Mouse (Mus musculus): ENCODE data around the gene Ttc14. TPM values are rescaled to one million over a fixed set of nuclear protein-coding genes. Genes with fewer than 3 reads are reported as not detected.

Gene Ttc14
- polyA plus RNA-seq, 1 experiment from 2014 or later: 24.5 TPM

DNA sequence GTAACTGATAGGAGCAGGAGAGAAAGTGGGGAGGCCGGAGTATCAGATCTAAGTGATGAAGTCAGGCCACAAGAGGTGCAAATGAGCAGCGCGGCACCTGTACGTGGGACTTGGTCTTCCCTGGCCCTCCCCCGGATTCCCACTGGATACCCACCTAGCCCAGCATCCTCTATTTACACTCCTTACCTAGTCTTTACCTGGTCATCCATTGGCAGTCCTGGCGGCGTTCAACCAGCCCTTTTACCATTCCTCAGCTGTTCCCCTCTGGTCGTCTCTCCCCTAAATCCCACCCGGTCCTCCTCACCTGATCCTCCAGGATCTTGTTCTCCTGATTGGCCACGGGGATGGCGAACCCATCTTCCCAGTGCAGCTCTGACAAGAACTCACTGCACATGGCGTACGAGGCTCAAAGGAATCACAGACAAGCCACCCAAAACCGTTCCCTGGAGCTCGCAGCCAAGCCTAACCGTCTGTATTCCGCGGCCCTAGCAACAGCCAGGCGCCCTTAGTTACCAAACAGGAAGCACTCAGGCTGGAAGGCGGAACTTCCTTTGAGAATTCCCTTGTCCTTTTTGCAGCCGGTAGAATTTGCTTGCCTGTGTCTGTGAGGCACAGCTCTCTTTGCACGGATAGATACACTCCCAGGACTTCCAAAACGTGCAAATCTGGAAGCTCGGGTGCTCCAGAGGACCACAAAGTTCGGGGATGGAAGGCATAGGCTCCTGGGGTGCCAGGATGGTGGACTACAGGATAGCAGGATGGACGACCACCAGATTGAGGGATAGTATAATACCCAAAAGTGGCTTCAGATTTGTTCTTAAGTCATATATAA lies 44.4 kb downstream of the Ttc14 start, which contains the start of gene Ccdc39:
Ccdc39 (minus strand) TSS at position 510 of the 832 bp plus-strand sequence.
- H3K9ac ChIP-seq (ENCODE audit: low read depth, low read length): no peak within 1 kb of the TSS
- no peaks in the 10 kb centered on the region for H3K9me3 ChIP-seq (replicated peaks; ENCODE audit: control insufficient read depth, low read length)
- ATAC-seq (ENCODE audit: low read depth): no peak
- H3K4me3 ChIP-seq (ENCODE audit: low read depth, low read length): peak within 1 kb of the TSS; percentile 37
- H3K27ac ChIP-seq (ENCODE audit: low read length): no peak within 1 kb of the TSS
- H3K36me3 ChIP-seq (ENCODE audit: control insufficient read depth, insufficient read depth): no peaks in the 10 kb centered on the region
- 8% methylated on average over 26 of the region's 26 CpGs for WGBS (ENCODE audit: insufficient replicate concordance)
- H3K4me1 ChIP-seq (ENCODE audit: control insufficient read depth, low read depth, low read length): no peaks in the 10 kb centered on the region
- H3K27me3 ChIP-seq (ENCODE audit: control insufficient read depth, insufficient read depth, low read depth, low read length): no peaks in the 10 kb centered on the region
- peak within 1 kb of the TSS; percentile 53 for H3K4me2 ChIP-seq (ENCODE audit: low read depth, low read length)

DNA sequence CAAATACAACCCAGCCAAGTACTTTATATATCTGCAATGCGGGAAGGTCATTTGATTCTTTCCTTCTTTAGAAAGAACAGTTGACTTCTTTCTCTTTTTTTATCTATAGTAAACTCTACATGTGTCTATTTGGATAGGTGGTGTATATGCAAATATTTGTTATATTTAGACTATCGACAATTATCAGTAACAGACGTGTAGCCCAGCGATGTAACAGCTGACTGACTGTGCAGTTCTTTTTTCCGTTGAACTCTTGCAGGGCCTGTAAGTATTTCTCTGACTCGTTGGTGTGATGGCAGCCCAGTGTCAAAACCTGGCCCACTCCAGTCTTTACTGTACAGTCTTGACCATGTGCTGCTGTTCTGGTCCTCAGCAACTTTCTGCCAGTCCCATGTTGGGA lies 47.0 kb downstream of the Ttc14 start:
- no peak overlapping the region for H3K9ac ChIP-seq (ENCODE audit: low read depth, low read length)
- no peaks in the 10 kb centered on the region for H3K4me1 ChIP-seq (ENCODE audit: control insufficient read depth, low read depth, low read length)
- WGBS (ENCODE audit: insufficient replicate concordance): 49% methylated on average over 6 of the region's 6 CpGs
- H3K27ac ChIP-seq (ENCODE audit: low read length): no peak overlapping the region
- no peaks in the 10 kb centered on the region for H3K36me3 ChIP-seq (ENCODE audit: control insufficient read depth, insufficient read depth)
- H3K4me3 ChIP-seq (ENCODE audit: low read depth, low read length): no peak overlapping the region
- no peaks in the 10 kb centered on the region for H3K9me3 ChIP-seq (replicated peaks; ENCODE audit: control insufficient read depth, low read length)
- H3K4me2 ChIP-seq (ENCODE audit: low read depth, low read length): no peak overlapping the region
- H3K27me3 ChIP-seq (ENCODE audit: control insufficient read depth, insufficient read depth, low read depth, low read length): no peaks in the 10 kb centered on the region
- no peak for ATAC-seq (ENCODE audit: low read depth)

DNA sequence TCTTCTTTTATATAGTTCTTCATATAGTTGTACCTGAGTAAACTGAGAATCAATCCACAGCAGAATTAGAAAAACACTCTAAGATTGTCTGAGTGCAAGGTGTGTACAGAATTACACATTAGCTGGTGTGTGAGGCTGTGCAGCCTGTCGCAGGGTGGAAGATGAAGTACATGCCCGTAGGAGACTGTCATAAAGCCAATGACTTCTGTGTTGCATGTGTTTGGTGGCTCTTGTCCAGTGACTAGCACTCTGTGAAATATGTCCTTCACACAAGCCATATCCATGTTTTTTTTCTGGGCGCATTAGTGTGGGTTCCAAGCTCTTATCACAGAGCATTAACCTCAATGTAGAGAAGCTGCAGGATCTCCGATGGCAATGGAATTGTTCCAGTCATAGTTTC lies 51.2 kb downstream of the Ttc14 start:
- Histone ChIP-seq H3K4me2 (ENCODE audit: low read depth, low read length) (no peak overlapping the region), H3K27me3 (ENCODE audit: control insufficient read depth, insufficient read depth, low read depth, low read length) (no peaks in the 10 kb centered on the region), H3K9me3 (replicated peaks; ENCODE audit: control insufficient read depth, low read length) (no peaks in the 10 kb centered on the region), H3K4me3 (ENCODE audit: low read depth, low read length) (no peak overlapping the region), H3K9ac (ENCODE audit: low read depth, low read length) (no peak overlapping the region), H3K36me3 (ENCODE audit: control insufficient read depth, insufficient read depth) (no peaks in the 10 kb centered on the region), H3K4me1 (ENCODE audit: control insufficient read depth, low read depth, low read length) (no peaks in the 10 kb centered on the region), H3K27ac (ENCODE audit: low read length) (no peak overlapping the region)
- 72% methylated on average over 4 of the region's 4 CpGs for WGBS (ENCODE audit: insufficient replicate concordance)
- no peak for ATAC-seq (ENCODE audit: low read depth)

DNA sequence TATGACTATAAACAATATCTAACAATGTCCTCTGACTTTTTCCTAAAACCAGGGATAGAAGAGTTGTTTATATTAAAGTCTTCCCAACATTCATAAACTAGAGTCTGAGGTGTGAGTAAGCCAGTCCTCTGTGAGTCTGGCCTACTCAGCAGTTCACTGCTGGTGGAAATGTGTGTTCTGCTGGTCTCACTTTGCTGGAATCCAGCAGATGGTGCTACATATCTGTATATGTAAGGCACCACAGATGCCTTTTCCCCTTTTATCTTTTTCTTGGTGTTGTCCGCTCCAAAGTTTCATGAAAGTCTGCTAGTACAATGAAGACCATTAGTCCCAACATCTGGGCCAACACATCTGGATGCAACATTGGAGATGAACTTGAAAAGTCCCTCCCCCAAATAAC lies 53.4 kb downstream of the Ttc14 start:
- no peaks in the 10 kb centered on the region for H3K27me3 ChIP-seq (ENCODE audit: control insufficient read depth, insufficient read depth, low read depth, low read length)
- ATAC-seq (ENCODE audit: low read depth): no peak
- H3K4me1 ChIP-seq (ENCODE audit: control insufficient read depth, low read depth, low read length): no peaks in the 10 kb centered on the region
- no peak overlapping the region for H3K4me2 ChIP-seq (ENCODE audit: low read depth, low read length)
- 35% methylated on average over 1 of the region's 1 CpGs for WGBS (ENCODE audit: insufficient replicate concordance)
- H3K4me3 ChIP-seq (ENCODE audit: low read depth, low read length): no peak overlapping the region
- H3K36me3 ChIP-seq (ENCODE audit: control insufficient read depth, insufficient read depth): no peaks in the 10 kb centered on the region
- H3K9ac ChIP-seq (ENCODE audit: low read depth, low read length): no peak overlapping the region
- H3K27ac ChIP-seq (ENCODE audit: low read length): no peak overlapping the region
- no peaks in the 10 kb centered on the region for H3K9me3 ChIP-seq (replicated peaks; ENCODE audit: control insufficient read depth, low read length)

DNA sequence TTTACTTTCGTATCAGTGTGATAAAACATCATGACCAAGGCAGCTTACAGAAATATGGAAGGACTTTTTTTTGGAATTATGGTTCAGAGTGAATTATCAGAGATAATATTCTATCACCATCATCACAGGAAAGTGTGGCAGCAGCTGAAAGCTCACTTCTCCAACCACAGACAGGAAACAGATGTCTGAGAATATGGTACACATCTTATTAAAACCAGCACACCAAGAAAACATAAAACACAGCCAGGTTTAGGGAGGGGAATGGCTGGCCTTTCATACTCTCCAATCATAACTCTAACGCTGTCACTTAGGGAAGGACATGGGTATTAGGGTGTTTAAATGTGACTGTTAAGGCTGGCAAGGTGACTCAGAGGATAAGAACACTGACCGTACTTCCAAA lies 59.3 kb downstream of the Ttc14 start:
- no peak for ATAC-seq (ENCODE audit: low read depth)
- Histone ChIP-seq H3K4me1 (ENCODE audit: control insufficient read depth, low read depth, low read length) (no peaks in the 10 kb centered on the region), H3K9me3 (replicated peaks; ENCODE audit: control insufficient read depth, low read length) (no peaks in the 10 kb centered on the region), H3K36me3 (ENCODE audit: control insufficient read depth, insufficient read depth) (no peaks in the 10 kb centered on the region), H3K4me2 (ENCODE audit: low read depth, low read length) (no peak overlapping the region), H3K27ac (ENCODE audit: low read length) (no peak overlapping the region), H3K9ac (ENCODE audit: low read depth, low read length) (no peak overlapping the region), H3K27me3 (ENCODE audit: control insufficient read depth, insufficient read depth, low read depth, low read length) (no peaks in the 10 kb centered on the region), H3K4me3 (ENCODE audit: low read depth, low read length) (no peak overlapping the region)
- WGBS (ENCODE audit: insufficient replicate concordance): 40% methylated on average over 3 of the region's 3 CpGs

DNA sequence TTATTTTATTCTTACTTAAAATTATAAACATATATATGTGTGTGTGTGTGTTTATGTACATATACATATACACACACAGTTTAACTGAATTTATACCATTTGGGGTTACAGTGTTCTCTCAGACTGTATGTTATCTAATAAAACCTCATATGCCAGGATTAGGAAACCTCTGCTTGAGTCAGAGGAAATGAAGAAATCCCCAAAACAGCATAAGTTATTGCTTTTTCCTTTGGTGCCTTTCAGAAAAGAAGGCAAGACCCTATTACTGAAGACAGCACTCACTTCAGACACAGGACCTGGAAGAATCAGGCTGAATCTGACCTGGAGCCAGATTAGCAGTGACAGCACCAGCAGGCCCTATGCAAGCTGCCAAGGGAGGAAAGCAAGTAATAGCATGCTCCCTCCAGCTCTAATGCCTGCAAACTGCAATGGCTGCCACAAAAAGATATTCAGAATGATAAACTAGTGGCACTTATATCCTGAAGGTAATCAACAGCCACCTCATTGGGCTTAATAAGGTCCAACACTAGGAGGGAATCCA lies 64.4 kb downstream of the Ttc14 start:
- no peaks in the 10 kb centered on the region for H3K9me3 ChIP-seq (replicated peaks; ENCODE audit: control insufficient read depth, low read length)
- no peaks in the 10 kb centered on the region for H3K27me3 ChIP-seq (ENCODE audit: control insufficient read depth, insufficient read depth, low read depth, low read length)
- no peak overlapping the region for H3K9ac ChIP-seq (ENCODE audit: low read depth, low read length)
- H3K36me3 ChIP-seq (ENCODE audit: control insufficient read depth, insufficient read depth): no peaks in the 10 kb centered on the region
- H3K4me1 ChIP-seq (ENCODE audit: control insufficient read depth, low read depth, low read length): no peaks in the 10 kb centered on the region
- no peak overlapping the region for H3K4me2 ChIP-seq (ENCODE audit: low read depth, low read length)
- H3K27ac ChIP-seq (ENCODE audit: low read length): no peak overlapping the region
- no peak for ATAC-seq (ENCODE audit: low read depth)
- no peak overlapping the region for H3K4me3 ChIP-seq (ENCODE audit: low read depth, low read length)

Other genes starting within 250 kb of the Ttc14 start
- 0.11 and 0.18 TPM in 2 replicates for gene Ccdc39, start 44.5 kb downstream of the Ttc14 start, polyA plus RNA-seq (2015; fragmentation: Nextera tagmentation; extraction: Ambion mirVana)
- 21.0 and 23.6 TPM in 2 replicates for gene Fxr1, start 220.1 kb downstream of the Ttc14 start, polyA plus RNA-seq (2015; fragmentation: Nextera tagmentation; extraction: Ambion mirVana)

All from liver, embryonic 16.5 days (tissue).